Mouse (Mus musculus): ENCODE measurements around the gene Serpina3j. TPM values are rescaled to one million over a fixed set of nuclear protein-coding genes. Genes with fewer than 3 reads are reported as not detected.
"Not testable (repeated sequence)": the region's sequence is repeated elsewhere in the genome, so short reads cannot be mapped to it uniquely, and the experiment has no call there.

Gene Serpina3j
- polyA plus RNA-seq, 1 experiment from 2014 or later = not detected

- not testable (repeated sequence) for H3K27ac ChIP-seq (replicated peaks)
Measured at GRCm38 (mm10) chr12:104336873-104337272, 22.5 kb downstream of the Serpina3j start.

GRCm38 (mm10) chr12:104338226-104338625 lies 23.9 kb downstream of the Serpina3j start, which contains the start of the genes Serpina3k and Serpina3m:
Serpina3k (plus strand) TSS chr12:104338486.
Serpina3m (plus strand) TSS chr12:104338486.
- H3K36me3 ChIP-seq (replicated peaks); H3K4me3 ChIP-seq (replicated peaks); H3K9ac ChIP-seq; ATAC-seq (ENCODE audit: insufficient read depth); H3K4me2 ChIP-seq; H3K27ac ChIP-seq (replicated peaks); H3K4me1 ChIP-seq (replicated peaks); H3K27me3 ChIP-seq; H3K9me3 ChIP-seq (replicated peaks): not testable (repeated sequence)
- 48% methylated on average over 3 of the region's 3 CpGs for WGBS (ENCODE audit: insufficient replicate concordance)

More at GRCm38 (mm10) chr12:104336873-104337272, 22.5 kb downstream of the Serpina3j start:
- not testable (repeated sequence) for H3K4me3 ChIP-seq (replicated peaks); H3K4me2 ChIP-seq; H3K27me3 ChIP-seq; H3K9ac ChIP-seq; ATAC-seq (ENCODE audit: insufficient read depth); H3K36me3 ChIP-seq (replicated peaks); H3K9me3 ChIP-seq (replicated peaks); H3K4me1 ChIP-seq (replicated peaks)

GRCm38 (mm10) chr12:104338705-104339104 lies 24.4 kb downstream of the Serpina3j start:
- no peak for ATAC-seq (ENCODE audit: insufficient read depth)
- no peak overlapping the region for H3K4me3 ChIP-seq (replicated peaks)
- no peaks in the 10 kb centered on the region for H3K27me3 ChIP-seq
- no peaks in the 10 kb centered on the region for H3K9me3 ChIP-seq (replicated peaks)
- H3K4me2 ChIP-seq = no peak overlapping the region
- H3K27ac ChIP-seq (replicated peaks) = no peak overlapping the region
- 55% methylated on average over 3 of the region's 3 CpGs for WGBS (ENCODE audit: insufficient replicate concordance)
- no peaks in the 10 kb centered on the region for H3K36me3 ChIP-seq (replicated peaks)
- H3K4me1 ChIP-seq (replicated peaks) = no peaks in the 10 kb centered on the region
- H3K9ac ChIP-seq = no peak overlapping the region

- not testable (repeated sequence) for H3K9ac ChIP-seq; H3K4me1 ChIP-seq (replicated peaks); ATAC-seq (ENCODE audit: insufficient read depth); H3K27ac ChIP-seq (replicated peaks); H3K36me3 ChIP-seq (replicated peaks); H3K4me3 ChIP-seq (replicated peaks); H3K9me3 ChIP-seq (replicated peaks); H3K4me2 ChIP-seq; H3K27me3 ChIP-seq
Measured at GRCm38 (mm10) chr12:104342489-104342888, 28.1 kb downstream of the Serpina3j start.

- H3K9ac ChIP-seq = no peak overlapping the region
- H3K9me3 ChIP-seq (replicated peaks) = no peaks in the 10 kb centered on the region
- no peak for ATAC-seq (ENCODE audit: insufficient read depth)
- H3K4me1 ChIP-seq (replicated peaks) = no peaks in the 10 kb centered on the region
- no peak overlapping the region for H3K4me3 ChIP-seq (replicated peaks)
- no peak overlapping the region for H3K4me2 ChIP-seq
- no peaks in the 10 kb centered on the region for H3K27me3 ChIP-seq
- 69% methylated on average over 2 of the region's 2 CpGs for WGBS (ENCODE audit: insufficient replicate concordance)
- H3K27ac ChIP-seq (replicated peaks) = no peak overlapping the region
- H3K36me3 ChIP-seq (replicated peaks) = no peaks in the 10 kb centered on the region
Measured at GRCm38 (mm10) chr12:104345181-104345580, 30.8 kb downstream of the Serpina3j start.

GRCm38 (mm10) chr12:104345707-104346106 lies 31.4 kb downstream of the Serpina3j start:
- Histone ChIP-seq H3K9me3 (replicated peaks) (no peaks in the 10 kb centered on the region), H3K4me2 (no peak overlapping the region), H3K36me3 (replicated peaks) (no peaks in the 10 kb centered on the region), H3K4me1 (replicated peaks) (no peaks in the 10 kb centered on the region), H3K27ac (replicated peaks) (no peak overlapping the region), H3K27me3 (no peaks in the 10 kb centered on the region), H3K9ac (no peak overlapping the region), H3K4me3 (replicated peaks) (no peak overlapping the region)
- no peak for ATAC-seq (ENCODE audit: insufficient read depth)

- no peak for ATAC-seq (ENCODE audit: insufficient read depth)
- 52% methylated on average over 2 of the region's 2 CpGs for WGBS (ENCODE audit: insufficient replicate concordance)
- Histone ChIP-seq H3K4me3 (replicated peaks) (no peak overlapping the region), H3K27me3 (no peaks in the 10 kb centered on the region), H3K4me2 (no peak overlapping the region), H3K27ac (replicated peaks) (no peak overlapping the region), H3K9me3 (replicated peaks) (no peaks in the 10 kb centered on the region), H3K9ac (no peak overlapping the region), H3K4me1 (replicated peaks) (no peaks in the 10 kb centered on the region), H3K36me3 (replicated peaks) (no peaks in the 10 kb centered on the region)
Measured at GRCm38 (mm10) chr12:104347091-104347490, 32.7 kb downstream of the Serpina3j start.

GRCm38 (mm10) chr12:104351812-104352211 lies 37.5 kb downstream of the Serpina3j start:
- ATAC-seq (ENCODE audit: insufficient read depth); H3K36me3 ChIP-seq (replicated peaks); H3K27me3 ChIP-seq; H3K9me3 ChIP-seq (replicated peaks); H3K27ac ChIP-seq (replicated peaks); H3K4me2 ChIP-seq; H3K9ac ChIP-seq; H3K4me3 ChIP-seq (replicated peaks); H3K4me1 ChIP-seq (replicated peaks): not testable (repeated sequence)
- 16% methylated on average over 3 of the region's 3 CpGs for WGBS (ENCODE audit: insufficient replicate concordance)

- Histone ChIP-seq H3K4me2 (no peak overlapping the region), H3K27ac (replicated peaks) (no peak overlapping the region), H3K4me3 (replicated peaks) (no peak overlapping the region), H3K36me3 (replicated peaks) (no peaks in the 10 kb centered on the region), H3K4me1 (replicated peaks) (no peaks in the 10 kb centered on the region), H3K27me3 (no peaks in the 10 kb centered on the region), H3K9ac (no peak overlapping the region), H3K9me3 (replicated peaks) (no peaks in the 10 kb centered on the region)
- no peak for ATAC-seq (ENCODE audit: insufficient read depth)
- 35% methylated on average over 3 of the region's 3 CpGs for WGBS (ENCODE audit: insufficient replicate concordance)
Measured at GRCm38 (mm10) chr12:104356006-104356405, 41.7 kb downstream of the Serpina3j start.

GRCm38 (mm10) chr12:104369986-104370385 lies 55.6 kb downstream of the Serpina3j start:
- no peak overlapping the region for H3K27ac ChIP-seq (replicated peaks)
- ATAC-seq (ENCODE audit: insufficient read depth) = no peak
- H3K9me3 ChIP-seq (replicated peaks) = no peaks in the 10 kb centered on the region
- 66% methylated on average over 3 of the region's 3 CpGs for WGBS (ENCODE audit: insufficient replicate concordance)
- no peak overlapping the region for H3K9ac ChIP-seq
- H3K4me3 ChIP-seq (replicated peaks) = no peak overlapping the region
- H3K4me1 ChIP-seq (replicated peaks) = no peaks in the 10 kb centered on the region
- no peaks in the 10 kb centered on the region for H3K27me3 ChIP-seq
- H3K4me2 ChIP-seq = no peak overlapping the region
- H3K36me3 ChIP-seq (replicated peaks) = no peaks in the 10 kb centered on the region

All from liver, embryonic 15.5 days (tissue).